In the genomic region with DNA sequence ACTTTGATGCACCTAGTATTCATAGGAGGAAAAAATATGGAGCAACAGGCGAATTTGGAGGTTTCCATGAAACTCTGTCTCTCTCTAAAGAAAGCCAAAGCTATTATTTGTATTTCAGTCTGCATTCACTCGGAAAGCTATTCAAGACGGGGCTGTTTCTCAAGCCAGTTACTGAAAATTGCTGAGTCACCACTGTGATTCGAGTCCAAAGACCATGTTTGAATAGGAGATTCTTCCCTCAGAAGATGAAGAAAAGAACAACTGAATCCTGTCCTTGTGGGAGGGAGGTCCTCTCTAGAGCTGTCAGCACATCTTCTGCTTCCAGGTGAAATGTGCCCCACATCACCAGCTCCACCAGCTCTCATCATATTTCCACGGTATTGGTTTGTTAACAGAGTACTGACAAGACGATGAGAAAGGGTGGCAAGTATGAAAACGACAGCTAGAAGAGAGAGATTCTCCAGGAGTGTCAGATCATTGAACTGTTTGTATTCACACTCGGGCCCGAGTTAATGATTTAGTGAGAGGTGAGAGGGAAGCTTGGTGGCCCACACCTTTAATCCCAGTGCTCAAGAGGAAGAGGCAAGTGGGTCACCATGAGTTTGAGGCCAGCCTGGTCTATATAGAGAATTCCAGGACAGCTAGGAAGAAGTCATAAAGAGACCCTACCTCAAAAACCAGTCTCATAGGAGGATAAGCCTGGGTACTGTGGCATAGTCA, we compare ENCODE assay signal across 30 mouse cellular contexts.
DNase-seq lines count a peak whose midpoint lies in the region; ATAC-seq and TF ChIP-seq lines count a peak whose summit lies in the region.
"Had no signal": no experiment of that assay in that cellular context is flagged by ENCODE, and none has a peak within 500 bp of the region (broad histone marks: within the 10 kb centered on the region; RNA-seq: fewer than 3 reads in every experiment).

No protein-coding gene starts in this region.

- H3K27me3 ChIP-seq in hindbrain, postnatal 0 days (ENCODE audit: insufficient read depth, low read length), result no peaks in the 10 kb centered on the region
- H3K27me3 ChIP-seq in hindbrain, embryonic 12.5 days, result no peaks in the 10 kb centered on the region
- H3K27me3 ChIP-seq in lung, postnatal 0 days (replicated peaks; ENCODE audit: insufficient read depth, low read length), result no peaks in the 10 kb centered on the region
- H3K27me3 ChIP-seq in midbrain, embryonic 10.5 days (ENCODE audit: low read depth, poor library complexity, severe bottlenecking), result 0 out of 2 replicates have a peak, but pooled peaks cover 2% of the 10 kb centered on the region
- H3K27me3 ChIP-seq: embryonic facial prominence, embryonic 15.5 days; forebrain, embryonic 12.5 days; hindbrain, embryonic 13.5 days; limb, embryonic 12.5 days; midbrain, embryonic 15.5 days; neural tube, embryonic 15.5 days; Patski had no signal

- H3K4me1 ChIP-seq in hindbrain, postnatal 0 days (ENCODE audit: insufficient read depth, low read length), result peaks cover 18% of the 10 kb centered on the region
- H3K4me1 ChIP-seq in hindbrain, embryonic 12.5 days, result peaks cover 35% of the 10 kb centered on the region
- H3K4me1 ChIP-seq in lung, postnatal 0 days (ENCODE audit: insufficient read depth, low read depth, low read length), result no peaks in the 10 kb centered on the region; the same call in 1 of the 2 replicates
- peaks cover 34% of the 10 kb centered on the region for H3K4me1 ChIP-seq in midbrain, embryonic 10.5 days
- H3K4me1 ChIP-seq: liver, embryonic 12.5 days had no signal

- H3K9me3 ChIP-seq in hindbrain, postnatal 0 days (ENCODE audit: low read length), result no peaks in the 10 kb centered on the region
- H3K9me3 ChIP-seq in hindbrain, embryonic 12.5 days (replicated peaks), result no peaks in the 10 kb centered on the region
- no peaks in the 10 kb centered on the region for H3K9me3 ChIP-seq in lung, postnatal 0 days (ENCODE audit: low read length)
- H3K9me3 ChIP-seq in midbrain, embryonic 10.5 days (replicated peaks), result no peaks in the 10 kb centered on the region
- H3K9me3 ChIP-seq: embryonic facial prominence, embryonic 15.5 days; forebrain, embryonic 12.5 days; hindbrain, embryonic 13.5 days; kidney, embryonic 15.5 days; limb, embryonic 12.5 days; liver, embryonic 12.5 days; midbrain, embryonic 15.5 days; neural tube, embryonic 15.5 days had no signal

- TF ChIP-seq EP300 in lung, postnatal 0 days (IDR thresholded peaks at IDR 0.05), result no peak

- H3K36me3 ChIP-seq in hindbrain, postnatal 0 days (ENCODE audit: insufficient read depth, low read length), result no peaks in the 10 kb centered on the region
- H3K36me3 ChIP-seq in hindbrain, embryonic 12.5 days, result no peaks in the 10 kb centered on the region
- no peaks in the 10 kb centered on the region for H3K36me3 ChIP-seq in lung, postnatal 0 days (ENCODE audit: insufficient read depth, low read length)
- no peaks in the 10 kb centered on the region for H3K36me3 ChIP-seq in midbrain, embryonic 10.5 days
- H3K36me3 ChIP-seq: embryonic facial prominence, embryonic 15.5 days; forebrain, embryonic 12.5 days; hindbrain, embryonic 13.5 days; kidney, embryonic 15.5 days; liver, embryonic 12.5 days; midbrain, embryonic 15.5 days; neural tube, embryonic 15.5 days had no signal

- 75% methylated on average over 9 of the region's 9 CpGs for WGBS in hindbrain, postnatal 0 days
- WGBS in hindbrain, embryonic 12.5 days, result 87% methylated on average over 9 of the region's 9 CpGs
- WGBS in lung, postnatal 0 days, result 58% methylated on average over 9 of the region's 9 CpGs
- WGBS in midbrain, embryonic 10.5 days, result 92% methylated on average over 9 of the region's 9 CpGs

- ATAC-seq in hindbrain, postnatal 0 days, result no peak
- no peak for ATAC-seq in hindbrain, embryonic 12.5 days (ENCODE audit: low FRiP score)
- no peak for ATAC-seq in lung, postnatal 0 days
- ATAC-seq in activated CD4-positive, CD25-positive, alpha-beta regulatory T cell, adult 4 months, result no peak
- ATAC-seq: CD4-positive, CD25-positive, alpha-beta regulatory T cell, adult 4 months; liver, embryonic 12.5 days; liver, postnatal 0 days; midbrain, embryonic 15.5 days; Patski had no signal

- H3K4me3 ChIP-seq in hindbrain, postnatal 0 days (ENCODE audit: low read length), result no peak overlapping the region
- H3K4me3 ChIP-seq in hindbrain, embryonic 12.5 days, result no peak overlapping the region
- H3K4me3 ChIP-seq in lung, postnatal 0 days (ENCODE audit: low read depth, low read length), result no peak overlapping the region
- H3K4me3 ChIP-seq in midbrain, embryonic 10.5 days, result no peak overlapping the region
- H3K4me3 ChIP-seq: embryonic facial prominence, embryonic 15.5 days; forebrain, embryonic 12.5 days; hindbrain, embryonic 13.5 days; kidney, embryonic 15.5 days; limb, embryonic 12.5 days; liver, embryonic 12.5 days; midbrain, embryonic 15.5 days; neural tube, embryonic 15.5 days had no signal

- H3K4me2 ChIP-seq in hindbrain, postnatal 0 days (ENCODE audit: low read depth, low read length), result no peak overlapping the region
- H3K4me2 ChIP-seq in hindbrain, embryonic 12.5 days (replicated peaks), result no peak overlapping the region
- H3K4me2 ChIP-seq in lung, postnatal 0 days (replicated peaks; ENCODE audit: low read depth, low read length), result no peak overlapping the region
- H3K4me2 ChIP-seq: embryonic facial prominence, embryonic 15.5 days; forebrain, embryonic 12.5 days; heart, embryonic 11.5 days; hindbrain, embryonic 13.5 days; kidney, embryonic 15.5 days; limb, embryonic 12.5 days; liver, embryonic 12.5 days; midbrain, embryonic 15.5 days; neural tube, embryonic 15.5 days had no signal

- DNase-seq in hindbrain, postnatal 0 days (ENCODE audit: low spot score), result peak; percentile 50
- peak; percentile 7 for DNase-seq in lung, postnatal 0 days (ENCODE audit: low spot score)
- DNase-seq in lung, postnatal 4 days, result no peak
- DNase-seq in brain, embryonic 14.5 days (ENCODE audit: low read depth), result peak; percentile 39
- no peak for DNase-seq in midbrain, embryonic 10.5 days (ENCODE audit: low spot score)
- DNase-seq in left cerebral cortex, adult 11 months (ENCODE audit: low spot score), result no peak
- DNase-seq: adrenal gland, postnatal 14 days; cerebellum, adult 18-20 months; cerebellum, postnatal 10 days; gastrocnemius, postnatal 25 days; heart, adult 11 months; heart, postnatal 36 days; kidney, postnatal 25 days; liver, postnatal 0 days; retina, postnatal 1 day; right cerebral cortex, postnatal 14 days had no signal

- no peak overlapping the region for H3K9ac ChIP-seq in hindbrain, postnatal 0 days (replicated peaks; ENCODE audit: low read length)
- H3K9ac ChIP-seq in hindbrain, embryonic 12.5 days, result no peak overlapping the region
- H3K9ac ChIP-seq in lung, postnatal 0 days (replicated peaks; ENCODE audit: low read depth), result no peak overlapping the region
- H3K9ac ChIP-seq: embryonic facial prominence, embryonic 15.5 days; forebrain, embryonic 12.5 days; hindbrain, embryonic 13.5 days; kidney, embryonic 15.5 days; limb, embryonic 12.5 days; liver, embryonic 12.5 days; liver, postnatal 0 days; midbrain, embryonic 15.5 days; neural tube, embryonic 15.5 days had no signal

- no peak for TF ChIP-seq CTCF in hindbrain, postnatal 0 days (IDR thresholded peaks at IDR 0.05; ENCODE audit: low read depth)
- no peak for TF ChIP-seq CTCF in lung, postnatal 0 days (IDR thresholded peaks at IDR 0.05)
- TF ChIP-seq CTCF in brain, embryonic 14.5 days (IDR thresholded peaks at IDR 0.05; ENCODE audit: borderline replicate concordance, extremely low read depth, insufficient read depth, insufficient read length), result no peak

- no peak overlapping the region for H3K27ac ChIP-seq in hindbrain, postnatal 0 days
- H3K27ac ChIP-seq in hindbrain, embryonic 12.5 days, result no peak overlapping the region
- H3K27ac ChIP-seq in lung, postnatal 0 days (ENCODE audit: low read length), result no peak overlapping the region
- no peak overlapping the region for H3K27ac ChIP-seq in midbrain, embryonic 10.5 days (replicated peaks)
- H3K27ac ChIP-seq: embryonic facial prominence, embryonic 15.5 days; forebrain, embryonic 12.5 days; hindbrain, embryonic 13.5 days; kidney, embryonic 15.5 days; limb, embryonic 12.5 days; liver, embryonic 12.5 days; macrophage; midbrain, embryonic 15.5 days; neural tube, embryonic 15.5 days had no signal

- no peak for TF ChIP-seq POLR2A in brain, embryonic 14.5 days (IDR thresholded peaks at IDR 0.05; ENCODE audit: borderline replicate concordance, extremely low read depth, insufficient read depth, insufficient read length, poor library complexity, severe bottlenecking)

Comparison
In these comparisons a context has a peak if more than half of its experiments do, and no peak if none do; other contexts are left out.
1. DNase-seq: peak in hindbrain, postnatal 0 days (single experiment), lung, postnatal 0 days (single experiment) and brain, embryonic 14.5 days (single experiment); none in lung, postnatal 4 days (0 of 2), midbrain, embryonic 10.5 days (single experiment) and left cerebral cortex, adult 11 months (single experiment).